Mouse (Mus musculus) neural tube, embryonic 11.5 days (tissue): Measurements from ENCODE around the gene Dock4. TPM values are rescaled to one million over a fixed set of nuclear protein-coding genes. Genes with fewer than 3 reads are reported as not detected.
A peak's percentile ranks its signal among the peaks of the same experiment; 100 is the strongest.

Experiments used
- ATAC-seq: fragments of 200-750 bp; cut with Nextera tagmentation; 2 replicates; pipeline ENCODE4 v1.8.0; 2017; ENCODE audit warnings: moderate number of reproducible peaks, mild to moderate bottlenecking, moderate TSS enrichment, moderate library complexity; ENCODE audit not compliant: insufficient read depth, low FRiP score, low TSS enrichment
- DNase-seq: peaks from one replicate; pipeline ENCODE4 v3.0.0-alpha.2; 2015; ENCODE audit warnings: low spot score
- H3K27ac ChIP-seq: fragments of 300-500 bp; sonication (generic); 2 replicates; pipeline ENCODE4 v1.5.1; 2014; ENCODE audit warnings: low read depth, mild to moderate bottlenecking, low read length
- H3K27me3 ChIP-seq: fragments of 300-500 bp; sonication (generic); 2 replicates; pipeline ENCODE4 v1.6.1; 2014; ENCODE audit warnings: mild to moderate bottlenecking, low read length, mixed read lengths; ENCODE audit not compliant: control insufficient read depth, insufficient read depth
- H3K36me3 ChIP-seq: fragments of 300-500 bp; sonication (generic); 2 replicates; pipeline ENCODE4 v1.6.1; 2014; ENCODE audit warnings: mild to moderate bottlenecking, low read length, moderate library complexity, mixed read lengths; ENCODE audit not compliant: control insufficient read depth, insufficient read depth
- H3K4me1 ChIP-seq: fragments of 300-500 bp; sonication (generic); 2 replicates; pipeline ENCODE4 v1.6.1; 2014; ENCODE audit warnings: low read length, mixed read lengths; ENCODE audit not compliant: control insufficient read depth, insufficient read depth
- H3K4me2 ChIP-seq: fragments of 300-500 bp; sonication (generic); 2 replicates; pipeline ENCODE4 v1.6.1; 2014; ENCODE audit warnings: low read depth, mild to moderate bottlenecking, moderate library complexity
- H3K4me3 ChIP-seq: fragments of 300-500 bp; sonication (generic); 2 replicates; pipeline ENCODE4 v1.5.1; 2014; ENCODE audit warnings: low read depth, low read length
- H3K9ac ChIP-seq: fragments of 300-500 bp; sonication (generic); 2 replicates; pipeline ENCODE4 v1.6.1; 2014; ENCODE audit warnings: mild to moderate bottlenecking, low read length
- H3K9me3 ChIP-seq: fragments of 300-500 bp; sonication (generic); 2 replicates; pipeline ENCODE4 v1.6.1; 2016; ENCODE audit warnings: low read length; ENCODE audit not compliant: control insufficient read depth
- WGBS: fragments of 180-500 bp; shearing (Covaris S2); extraction: QIAGEN DNeasy Blood & Tissue Kit; methylation state at CpG from one replicate; pipeline ENCODE4 v1.1.7; 2014; 5-methylcytosine and 5-hydroxymethylcytosine counted together
- polyA plus RNA-seq: library from polyadenylated mRNA; unstranded; fragments of >200 nt; fragmentation: Nextera tagmentation; extraction: Ambion mirVana; gene quantifications from 2 replicates; pipeline ENCODE4 v1.2.1, GENCODE M21; 2014

Gene Dock4
- polyA plus RNA-seq, 1 experiment from 2014 or later: 19.6 TPM

DNA sequence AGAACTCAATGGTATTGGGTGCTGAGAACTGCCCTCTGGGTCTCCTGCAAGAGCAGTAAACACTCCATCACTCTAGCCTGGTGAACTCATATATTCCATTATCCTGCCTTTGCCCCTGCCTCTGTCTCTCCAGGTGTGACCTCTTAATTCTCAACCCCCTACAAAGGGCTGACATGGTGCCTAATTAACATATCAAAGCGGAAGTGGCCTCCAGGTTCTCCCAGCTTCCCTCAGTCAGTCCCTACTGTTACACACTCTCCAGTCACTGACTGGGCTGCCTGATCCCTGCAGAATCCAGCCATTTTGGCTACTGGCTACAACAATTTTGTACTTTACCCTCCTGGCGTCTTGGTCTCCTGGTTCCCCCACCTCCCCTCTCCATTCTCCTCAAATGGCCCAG is 441.7 kb downstream of the Dock4 start:
- no peak overlapping the region for H3K9ac ChIP-seq
- H3K9me3 ChIP-seq: no peaks in the 10 kb centered on the region
- no peak overlapping the region for H3K4me3 ChIP-seq
- H3K4me2 ChIP-seq: no peak overlapping the region
- no peaks in the 10 kb centered on the region for H3K27me3 ChIP-seq
- WGBS: 51% methylated on average over 2 of the region's 2 CpGs
- ATAC-seq (no peak), DNase-seq (no peak)
- no peaks in the 10 kb centered on the region for H3K36me3 ChIP-seq
- no peak overlapping the region for H3K27ac ChIP-seq
- H3K4me1 ChIP-seq: no peaks in the 10 kb centered on the region

DNA sequence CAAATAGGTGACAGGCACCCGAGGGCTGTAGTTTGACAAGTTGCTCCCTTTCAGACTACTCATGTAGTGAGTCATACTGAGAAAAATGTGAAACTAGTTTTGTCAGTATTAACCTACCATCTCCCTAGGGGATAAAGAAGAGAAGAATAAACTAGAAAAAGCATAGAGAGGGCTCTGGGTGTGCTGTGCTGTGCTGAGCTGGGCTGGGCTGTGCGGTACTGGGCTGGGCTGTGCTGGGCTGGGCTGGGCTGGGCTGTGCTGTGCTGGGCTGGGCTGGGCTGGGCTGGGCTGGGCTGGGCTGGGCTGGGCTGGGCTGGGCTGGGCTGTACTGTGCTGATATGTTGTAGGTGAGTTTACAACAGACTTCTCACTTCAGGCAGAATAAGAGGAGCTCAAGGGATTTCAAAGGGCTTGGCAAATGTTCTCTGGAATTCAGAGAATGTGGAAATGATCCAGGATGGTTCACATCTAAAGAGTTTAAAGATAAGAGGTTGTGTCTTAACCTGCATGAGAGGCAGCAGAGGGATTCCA is 442.6 kb downstream of the Dock4 start:
- WGBS: 53% methylated on average over 2 of the region's 2 CpGs
- Histone ChIP-seq H3K9ac (no peak overlapping the region), H3K36me3 (no peaks in the 10 kb centered on the region), H3K27me3 (no peaks in the 10 kb centered on the region), H3K27ac (no peak overlapping the region), H3K4me3 (no peak overlapping the region), H3K4me2 (no peak overlapping the region), H3K9me3 (no peaks in the 10 kb centered on the region), H3K4me1 (no peaks in the 10 kb centered on the region)
- DNase-seq (no peak), ATAC-seq (no peak)

DNA sequence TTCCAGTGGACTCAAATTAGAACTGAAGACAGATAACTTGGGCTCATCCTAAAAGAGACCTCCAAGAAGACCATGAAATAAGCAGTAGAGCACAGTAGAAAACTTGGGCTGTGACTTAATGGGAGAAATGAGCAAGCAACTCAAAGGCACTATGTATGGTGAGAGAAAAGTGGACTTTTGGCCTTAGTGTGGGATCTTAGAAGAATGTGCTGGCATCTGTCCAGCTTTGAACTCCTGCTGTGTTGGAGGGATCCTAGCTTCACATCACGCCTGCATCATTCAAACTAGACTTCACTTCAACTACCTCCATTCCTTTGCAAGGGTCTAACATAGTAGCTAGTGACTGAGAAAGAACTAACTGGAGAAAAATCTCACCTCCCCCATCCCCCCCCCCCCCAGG is 443.1 kb downstream of the Dock4 start:
- H3K9me3 ChIP-seq: no peaks in the 10 kb centered on the region
- no peaks in the 10 kb centered on the region for H3K36me3 ChIP-seq
- H3K27ac ChIP-seq: no peak overlapping the region
- no peak overlapping the region for H3K4me2 ChIP-seq
- H3K4me3 ChIP-seq: no peak overlapping the region
- no peaks in the 10 kb centered on the region for H3K4me1 ChIP-seq
- WGBS: 60% methylated on average over 1 of the region's 1 CpGs
- no peak for ATAC-seq
- no peak for DNase-seq
- no peaks in the 10 kb centered on the region for H3K27me3 ChIP-seq
- no peak overlapping the region for H3K9ac ChIP-seq

DNA sequence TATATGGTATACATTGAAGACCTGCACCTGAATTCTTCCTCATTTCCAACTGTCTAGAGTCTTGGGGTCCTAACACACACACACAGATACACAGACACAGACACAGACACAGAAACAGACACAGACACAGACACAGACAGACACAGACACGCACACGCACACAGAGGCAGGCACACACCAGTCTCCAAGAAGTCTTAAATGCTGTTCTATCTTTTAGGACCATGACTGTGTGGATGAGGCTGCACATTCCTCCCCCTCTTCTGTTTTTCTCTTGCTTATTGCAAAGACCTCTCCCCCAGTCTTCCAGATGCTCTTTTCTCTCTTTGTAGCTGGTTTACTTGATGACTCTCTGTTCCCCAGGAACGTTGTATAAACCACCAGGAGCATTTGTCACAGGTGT is 443.8 kb downstream of the Dock4 start:
- H3K27me3 ChIP-seq: no peaks in the 10 kb centered on the region
- H3K9me3 ChIP-seq: no peaks in the 10 kb centered on the region
- H3K4me2 ChIP-seq: no peak overlapping the region
- H3K4me3 ChIP-seq: no peak overlapping the region
- ATAC-seq: no peak
- H3K27ac ChIP-seq: no peak overlapping the region
- no peaks in the 10 kb centered on the region for H3K36me3 ChIP-seq
- 79% methylated on average over 3 of the region's 3 CpGs for WGBS
- H3K9ac ChIP-seq: no peak overlapping the region
- no peak for DNase-seq
- no peaks in the 10 kb centered on the region for H3K4me1 ChIP-seq

DNA sequence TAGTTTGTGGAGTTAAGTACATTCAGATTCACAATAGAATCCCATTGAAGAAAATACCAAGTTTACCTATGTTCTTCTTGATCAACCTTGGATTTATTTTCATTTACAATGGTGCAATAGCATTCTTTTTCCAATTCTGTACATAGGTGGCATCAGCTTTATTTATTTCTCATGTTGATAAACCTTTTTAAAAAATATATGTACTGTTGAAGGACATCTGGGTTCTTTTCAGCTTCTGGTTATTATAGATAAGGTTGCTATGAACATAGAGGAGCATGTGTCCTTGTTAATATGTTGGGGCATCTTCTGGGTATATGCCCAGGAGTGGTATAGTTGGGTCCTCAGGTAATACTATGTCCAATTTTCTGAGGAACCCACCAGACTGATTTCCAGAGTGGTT is 445.4 kb downstream of the Dock4 start:
- DNase-seq (no peak), ATAC-seq (no peak)
- H3K4me2 ChIP-seq: no peak overlapping the region
- no peak overlapping the region for H3K27ac ChIP-seq
- H3K4me1 ChIP-seq: no peaks in the 10 kb centered on the region
- no peak overlapping the region for H3K9ac ChIP-seq
- H3K36me3 ChIP-seq: no peaks in the 10 kb centered on the region
- no peaks in the 10 kb centered on the region for H3K27me3 ChIP-seq
- H3K4me3 ChIP-seq: no peak overlapping the region
- no peaks in the 10 kb centered on the region for H3K9me3 ChIP-seq

DNA sequence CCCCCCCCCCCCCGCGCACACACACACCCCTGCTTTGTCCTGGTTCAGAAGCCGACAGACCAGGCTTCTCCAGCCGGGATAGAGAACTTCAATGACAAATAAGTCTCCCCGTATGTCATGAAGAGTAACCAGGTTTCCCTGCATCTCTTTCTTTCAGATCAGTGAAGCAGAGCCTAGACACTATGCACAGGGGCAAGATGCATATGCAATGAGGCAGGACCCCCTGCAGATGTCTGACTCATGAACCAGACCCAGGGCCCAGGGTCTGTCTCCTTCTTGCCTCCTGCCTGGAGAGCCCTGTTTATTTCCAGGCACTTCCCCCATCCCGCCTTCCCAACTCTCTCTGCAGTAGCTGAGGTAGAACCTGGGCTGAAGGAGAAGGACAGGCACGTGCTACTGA is 448.0 kb downstream of the Dock4 start:
- no peaks in the 10 kb centered on the region for H3K27me3 ChIP-seq
- no peaks in the 10 kb centered on the region for H3K9me3 ChIP-seq
- DNase-seq (peak; percentile 13), ATAC-seq (peak; percentile 27; the same call in 1 of the 2 replicates)
- H3K4me3 ChIP-seq: no peak overlapping the region
- no peak overlapping the region for H3K4me2 ChIP-seq
- no peak overlapping the region for H3K27ac ChIP-seq
- no peaks in the 10 kb centered on the region for H3K36me3 ChIP-seq
- no peak overlapping the region for H3K9ac ChIP-seq
- no peaks in the 10 kb centered on the region for H3K4me1 ChIP-seq
- WGBS: 79% methylated on average over 3 of the region's 7 CpGs

DNA sequence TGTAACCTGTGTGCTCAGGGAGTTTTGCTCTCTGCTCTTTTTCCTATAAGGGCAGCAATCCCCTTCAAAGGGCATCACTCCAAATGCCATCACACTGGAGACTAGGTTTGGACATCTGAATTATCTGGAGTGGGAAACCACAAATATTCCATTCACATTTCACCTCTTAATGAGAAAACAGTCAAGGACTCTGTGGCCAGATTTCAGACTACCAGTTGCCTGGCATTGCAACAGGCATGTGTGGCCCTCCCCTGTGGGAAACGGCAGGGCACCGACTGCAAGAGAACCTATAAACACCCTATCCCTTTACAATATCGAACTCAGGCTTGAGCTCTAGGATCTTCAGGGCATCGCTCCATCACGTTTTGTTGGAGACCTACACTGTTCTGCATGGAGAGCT is 448.9 kb downstream of the Dock4 start:
- WGBS: 91% methylated on average over 5 of the region's 5 CpGs

More for the DNA sequence above, 448.9 kb downstream of the Dock4 start:
- no peak overlapping the region for H3K9ac ChIP-seq
- ATAC-seq (no peak), DNase-seq (no peak)
- no peaks in the 10 kb centered on the region for H3K27me3 ChIP-seq
- no peak overlapping the region for H3K4me2 ChIP-seq
- no peak overlapping the region for H3K27ac ChIP-seq
- H3K36me3 ChIP-seq: no peaks in the 10 kb centered on the region
- no peaks in the 10 kb centered on the region for H3K9me3 ChIP-seq
- H3K4me3 ChIP-seq: no peak overlapping the region
- H3K4me1 ChIP-seq: no peaks in the 10 kb centered on the region

Other genes with a start within 250 kb of the Dock4 start
- gene Lsmem1, start 246.5 kb upstream of the Dock4 start, polyA plus RNA-seq: 0.32 and 0.39 TPM in 2 replicates
- gene Ifrd1, start 197.4 kb upstream of the Dock4 start, polyA plus RNA-seq: 171 and 188 TPM in 2 replicates
- gene Zfp277, start 50 bp upstream of the Dock4 start, polyA plus RNA-seq: 40.3 and 40.7 TPM in 2 replicates